Mouse (Mus musculus) frontal cortex, postnatal 25 days (tissue): Measurements from ENCODE around the gene Cdk2.
"Not testable (repeated sequence)": the region's sequence is repeated elsewhere in the genome, so short reads cannot be mapped to it uniquely, and the experiment has no call there.

Source experiments
- DNase-seq, 2 experiments: peaks; one replicate each; pipeline ENCODE4 v3.0.0; 2022; ENCODE audit warnings: low spot score in 2 of 2

Cdk2 gene

GRCm38 (mm10) chr10:128704491-128705316 is at the start of gene Cdk2:
Gene Cdk2, minus strand, starts transcription at chr10:128705031.
- peak; percentile 59 to 69 for DNase-seq

GRCm38 (mm10) chr10:128748252-128748864 is 43.5 kb upstream of the Cdk2 start:
- peak; percentile 64 for DNase-seq

DNA sequence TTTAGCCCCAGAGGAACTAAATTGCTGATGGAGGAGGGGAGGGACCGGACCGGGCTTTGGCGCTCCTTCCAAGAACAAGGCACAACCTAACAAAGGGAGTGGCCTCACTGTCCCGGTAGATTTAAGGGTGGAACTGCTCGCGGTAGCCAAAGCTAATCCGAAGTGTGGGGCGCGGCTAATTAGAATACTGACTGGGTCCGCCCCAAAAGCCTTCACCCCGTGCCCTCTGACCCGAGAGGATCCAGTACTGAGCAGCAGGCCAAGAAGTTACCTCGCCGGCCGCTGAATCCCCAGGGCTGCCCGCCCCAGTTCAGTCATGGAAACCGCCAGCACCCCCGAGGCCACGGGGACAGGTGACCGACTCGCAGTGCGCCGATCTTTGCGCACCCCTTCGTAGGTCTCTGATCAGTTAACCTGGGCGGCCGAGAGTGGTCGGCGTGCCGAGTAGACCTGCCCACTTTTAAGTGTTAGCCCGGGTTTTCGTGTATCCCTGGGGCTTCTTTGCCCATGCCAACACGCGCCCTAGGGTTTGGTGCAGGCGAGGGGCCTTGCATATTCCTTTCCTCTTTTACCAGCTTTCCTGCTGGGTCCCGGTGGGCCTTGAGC is 42.9 kb upstream of the Cdk2 start, which contains the start of gene Pym1:
Gene Pym1 (plus strand): TSS at position 244 of the 606 bp plus-strand sequence.
- DNase-seq = peak; percentile 37 to 44

- DNase-seq = no peak
Observed at GRCm38 (mm10) chr10:128746972-128747645, 42.3 kb upstream of the Cdk2 start.

GRCm38 (mm10) chr10:128745946-128746613 is 41.2 kb upstream of the Cdk2 start:
- no peak for DNase-seq

GRCm38 (mm10) chr10:128744680-128745601 is 40.1 kb upstream of the Cdk2 start, which contains the start of gene Dgka:
Gene Dgka, minus strand, starts transcription at chr10:128744855.
- no peak for DNase-seq

DNA sequence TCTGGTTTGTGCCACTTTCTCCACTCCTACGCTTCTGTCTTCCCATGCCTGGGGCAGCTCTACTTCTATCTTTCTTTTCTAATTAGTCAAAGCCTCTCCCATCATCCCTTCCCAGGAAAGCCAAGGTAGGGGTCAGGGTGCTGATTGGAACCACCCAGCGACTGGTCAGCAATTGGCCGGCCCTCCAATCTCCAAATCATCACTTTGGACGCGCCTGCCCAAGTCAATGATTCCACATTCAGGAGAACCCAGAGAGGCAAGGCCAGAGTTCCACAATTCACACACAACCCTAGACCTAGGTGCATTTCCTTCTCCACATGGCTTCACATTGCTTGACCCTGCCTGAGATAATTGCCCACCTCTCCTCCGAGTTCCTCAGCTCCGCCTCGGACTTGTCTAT is 39.4 kb upstream of the Cdk2 start:
- DNase-seq = no peak

GRCm38 (mm10) chr10:128743791-128744191 is 39.0 kb upstream of the Cdk2 start:
- DNase-seq = peak; percentile 17 to 20

- DNase-seq = no peak
Observed at GRCm38 (mm10) chr10:128743235-128743634, 38.4 kb upstream of the Cdk2 start.

DNA sequence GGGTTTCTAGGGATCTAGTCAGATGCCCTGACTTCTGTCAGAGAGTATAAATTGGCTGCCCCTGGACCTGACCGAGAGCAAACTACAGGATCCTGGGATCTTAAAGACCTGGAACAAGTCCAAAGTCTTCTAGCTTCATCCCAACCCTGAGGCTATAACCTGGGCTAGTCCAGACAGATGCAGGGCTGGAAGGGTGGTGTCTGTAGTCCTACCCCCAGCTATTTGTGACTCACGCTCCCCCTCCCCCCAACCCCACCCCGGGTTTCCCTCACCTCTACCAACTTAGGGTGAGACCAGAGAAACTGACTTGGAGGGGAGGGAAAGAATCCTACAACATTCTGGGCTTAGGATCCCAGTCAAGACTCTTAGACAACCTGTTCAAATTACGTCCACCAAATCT is 37.8 kb upstream of the Cdk2 start:
- DNase-seq = no peak

- no peak for DNase-seq
Observed at GRCm38 (mm10) chr10:128740296-128740695, 35.5 kb upstream of the Cdk2 start.

DNA sequence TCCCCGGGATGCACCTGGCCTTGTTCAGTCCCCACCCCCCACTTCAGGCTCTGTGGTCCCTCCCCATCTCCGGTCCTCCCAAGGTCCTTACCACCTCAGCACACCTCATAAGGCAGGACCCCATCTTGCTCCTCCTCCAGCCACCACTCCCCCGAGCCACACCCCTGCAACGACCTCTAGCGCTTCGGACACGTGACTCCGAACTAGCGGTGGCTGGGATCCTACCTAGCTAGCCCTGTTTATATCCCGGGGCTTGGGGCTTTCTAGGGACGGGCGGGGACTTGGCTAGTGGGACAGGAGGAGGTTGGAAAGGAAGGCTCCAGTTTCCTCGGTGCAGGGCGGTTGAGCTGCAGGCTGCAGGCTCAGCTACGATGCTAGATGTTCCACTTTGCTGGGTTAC is 32.6 kb upstream of the Cdk2 start:
- DNase-seq = no peak

GRCm38 (mm10) chr10:128731992-128732391 is 27.2 kb upstream of the Cdk2 start:
- DNase-seq = no peak

GRCm38 (mm10) chr10:128731002-128731433 is 26.2 kb upstream of the Cdk2 start:
- DNase-seq = peak; percentile 39 to 43

DNA sequence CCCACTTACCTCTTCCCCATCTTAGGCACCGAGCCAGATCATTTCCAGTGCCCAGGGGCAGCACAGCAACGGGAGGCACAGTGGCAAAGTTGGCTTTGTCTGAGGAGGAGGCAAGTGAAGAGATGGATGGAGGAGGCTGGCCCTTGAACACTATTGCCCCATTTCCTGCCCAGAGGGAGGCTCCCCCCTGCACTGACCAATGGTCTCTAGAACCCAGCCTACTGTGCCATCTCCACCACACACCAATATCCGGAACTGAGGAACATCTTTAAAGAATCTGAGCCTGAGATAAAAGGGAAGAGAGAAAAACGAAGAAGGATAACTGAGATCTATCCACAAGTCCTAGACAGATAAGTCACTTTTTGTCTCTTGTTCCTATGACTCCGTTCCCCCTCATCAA is 23.2 kb upstream of the Cdk2 start:
- DNase-seq = no peak

GRCm38 (mm10) chr10:128725466-128725865 is 20.6 kb upstream of the Cdk2 start:
- DNase-seq = not testable (repeated sequence)

DNA sequence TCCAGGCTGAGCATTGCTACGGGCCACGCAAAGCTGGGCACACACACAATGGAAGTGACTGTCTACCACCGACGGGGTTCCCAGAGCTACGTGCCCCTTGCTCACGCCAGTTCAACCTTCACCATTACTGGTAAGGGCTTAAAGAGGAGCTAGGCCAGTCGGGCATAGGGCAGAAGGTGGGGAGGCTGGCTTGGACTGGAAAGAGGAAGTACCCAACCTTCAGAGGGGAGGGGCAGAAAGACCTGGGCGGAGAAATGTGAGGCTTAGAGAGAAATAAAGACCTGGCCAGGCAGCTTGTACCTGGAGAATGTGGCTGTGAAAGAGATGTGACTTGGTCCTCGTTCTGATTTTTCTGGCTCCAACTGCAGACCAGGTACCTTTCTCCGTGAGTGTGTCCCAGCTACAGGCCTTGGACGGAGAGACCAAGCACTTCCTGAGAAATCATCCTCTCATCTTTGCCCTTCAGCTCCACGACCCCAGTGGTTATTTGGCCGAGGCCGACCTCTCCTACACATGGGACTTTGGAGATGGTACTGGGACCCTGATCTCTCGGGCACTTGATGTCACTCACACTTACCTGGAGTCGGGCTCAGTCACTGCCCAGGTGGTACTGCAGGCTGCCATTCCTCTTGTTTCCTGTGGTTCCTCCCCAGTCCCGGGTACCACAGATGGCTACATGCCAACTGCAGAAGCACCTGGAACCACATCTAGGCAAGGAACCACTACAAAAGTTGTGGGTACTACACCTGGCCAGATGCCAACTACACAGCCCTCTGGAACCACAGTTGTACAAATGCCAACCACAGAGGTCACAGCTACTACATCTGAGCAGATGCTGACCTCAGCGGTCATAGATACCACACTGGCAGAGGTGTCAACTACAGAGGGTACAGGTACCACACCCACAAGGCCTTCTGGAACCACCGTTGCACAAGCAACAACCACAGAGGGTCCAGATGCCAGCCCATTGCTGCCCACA is 11.0 kb upstream of the Cdk2 start:
- DNase-seq = no peak

DNA sequence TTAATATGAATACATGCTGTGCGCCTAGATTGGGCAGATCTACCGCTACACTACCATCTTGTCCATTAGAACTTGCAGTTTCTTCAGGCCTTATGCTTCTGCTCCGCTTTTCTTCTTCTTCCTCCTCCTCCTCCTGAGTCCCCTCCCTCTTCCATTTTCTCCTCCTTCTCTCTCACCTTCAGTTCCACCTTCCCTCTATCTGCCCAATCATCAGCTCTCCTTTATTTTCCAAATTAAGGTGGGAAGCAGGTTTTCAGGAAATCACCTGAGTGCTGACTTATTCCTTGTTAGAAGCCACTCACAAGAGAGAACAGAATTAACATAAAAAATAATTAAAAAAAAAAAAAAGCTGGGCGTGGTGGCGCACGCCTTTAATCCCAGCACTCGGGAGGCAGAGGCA is 6.5 kb upstream of the Cdk2 start:
- not testable (repeated sequence) for DNase-seq

DNA sequence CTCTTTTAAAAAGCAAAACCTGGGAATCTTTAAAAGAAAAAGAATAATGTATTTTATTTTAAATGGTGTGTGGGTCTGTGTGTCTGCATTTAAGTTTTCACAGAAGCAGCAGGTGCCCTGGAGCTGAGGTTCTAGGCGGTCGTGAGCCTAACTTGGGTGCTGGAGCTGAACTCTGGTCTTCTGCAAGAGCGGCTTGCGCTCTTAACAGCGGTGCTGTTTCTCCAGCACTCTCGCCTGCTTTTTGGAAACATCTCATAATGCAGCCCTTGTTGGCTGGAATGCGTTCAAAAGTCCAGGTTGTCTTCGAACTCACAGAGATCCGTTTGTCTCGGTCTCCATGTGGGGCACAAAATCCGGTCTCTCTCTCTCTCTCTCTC is 474 bp upstream of the Cdk2 start:
- no peak for DNase-seq
